Mouse (Mus musculus) kidney, postnatal 0 days (tissue): ENCODE results near the gene Egfr. TPM values are rescaled to one million over a fixed set of nuclear protein-coding genes. Genes with fewer than 3 reads are reported as not detected.

Experiments
- ATAC-seq: fragments of 200-750 bp; cut with Nextera tagmentation; replicated peaks from 2 replicates; pipeline ENCODE4 v1.8.0; 2017; ENCODE audit warnings: low read depth, moderate number of reproducible peaks, moderate TSS enrichment, moderate library complexity; ENCODE audit not compliant: low FRiP score
- DNase-seq: peaks from one replicate; pipeline ENCODE4 v3.0.0-alpha.2; 2016; ENCODE audit warnings: low spot score
- H3K27ac ChIP-seq: fragments of 300-500 bp; sonication (generic); 2 replicates; pipeline ENCODE4 v1.5.1; 2014; ENCODE audit warnings: mild to moderate bottlenecking
- H3K27me3 ChIP-seq: fragments of 300-500 bp; sonication (generic); 2 replicates; pipeline ENCODE4 v1.6.1; 2014; ENCODE audit warnings: low read length, mixed read lengths; ENCODE audit not compliant: insufficient read depth
- H3K36me3 ChIP-seq: fragments of 300-500 bp; sonication (generic); 2 replicates; pipeline ENCODE4 v1.6.1; 2014; ENCODE audit warnings: low read length, mixed read lengths; ENCODE audit not compliant: insufficient read depth
- H3K4me1 ChIP-seq: fragments of 300-500 bp; sonication (generic); replicated peaks from 2 replicates; pipeline ENCODE4 v1.6.1; 2014; ENCODE audit warnings: antibody characterized with exemption, low read length, mixed read lengths; ENCODE audit not compliant: insufficient read depth
- H3K4me2 ChIP-seq: fragments of 300-500 bp; sonication (generic); 2 replicates; pipeline ENCODE4 v1.6.1; 2014; ENCODE audit warnings: mild to moderate bottlenecking, low read length, moderate library complexity, mixed read lengths
- H3K4me3 ChIP-seq: fragments of 300-500 bp; sonication (generic); replicated peaks from 2 replicates; pipeline ENCODE4 v1.5.1; 2014; ENCODE audit warnings: low read depth, low read length
- H3K9ac ChIP-seq: fragments of 300-500 bp; sonication (generic); 2 replicates; pipeline ENCODE4 v1.6.1; 2014; ENCODE audit warnings: low read depth, low read length
- H3K9me3 ChIP-seq: fragments of 300-500 bp; sonication (generic); replicated peaks from 2 replicates; pipeline ENCODE4 v1.6.1; 2016; ENCODE audit warnings: low read length, inconsistent platforms, mixed read lengths
- CTCF ChIP-seq: IDR thresholded peaks from 2 replicates; pipeline ENCODE4 v1.5.1; 2016; ENCODE audit warnings: antibody characterized with exemption, low read depth, mild to moderate bottlenecking, moderate library complexity
- WGBS: fragments of 180-500 bp; shearing (Covaris S2); extraction: QIAGEN DNeasy Blood & Tissue Kit; methylation state at CpG from one replicate; pipeline ENCODE4 v1.1.7; 2014; 5-methylcytosine and 5-hydroxymethylcytosine counted together
- polyA plus RNA-seq: library from polyadenylated mRNA; unstranded; fragments of >200 nt; fragmentation: Nextera tagmentation; extraction: Ambion mirVana; gene quantifications from 2 replicates; pipeline ENCODE4 v1.2.1, GENCODE M21; 2015

Gene Egfr
- polyA plus RNA-seq, 1 experiment from 2014 or later: 4.6 TPM

DNA sequence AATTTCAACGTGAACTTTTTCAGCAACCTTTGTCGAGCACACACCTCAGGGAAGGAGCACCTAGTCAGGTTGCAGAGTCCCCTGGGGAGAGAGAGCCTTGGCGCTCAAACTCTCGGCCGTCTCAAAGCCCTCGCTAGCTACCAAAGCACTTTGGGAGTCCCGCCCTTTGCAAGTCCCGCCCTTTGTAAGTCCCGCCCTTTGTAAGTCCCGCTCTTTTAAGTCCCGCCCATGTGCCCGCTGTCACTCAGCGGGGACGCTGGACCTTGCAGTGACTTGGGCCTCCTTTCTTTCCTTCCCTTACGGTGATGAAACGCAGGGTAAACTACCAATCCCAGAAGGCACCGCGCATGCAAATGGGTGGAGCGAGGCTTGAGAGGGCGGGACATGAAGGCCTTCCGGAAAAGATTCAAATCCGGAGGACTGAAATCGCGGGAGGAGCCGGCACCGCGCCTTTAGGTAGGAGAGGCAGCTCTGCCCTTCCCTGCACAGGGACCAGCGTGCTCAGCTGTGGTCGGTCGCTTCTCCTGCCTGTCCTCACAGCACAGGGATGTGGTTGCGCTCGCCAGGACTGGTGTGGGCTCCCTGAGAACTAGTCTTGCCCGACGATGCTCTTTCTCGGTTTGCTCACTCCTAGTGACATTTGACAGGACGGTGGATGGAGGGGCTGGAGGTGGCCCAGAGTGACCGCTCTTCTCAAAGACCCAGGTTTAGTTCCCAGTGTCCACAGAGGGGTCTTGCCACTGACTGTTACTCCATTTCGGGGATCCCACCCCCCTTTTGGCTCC lies 199.2 kb downstream of the Egfr start, which contains the start of gene Fbxo48:
Gene Fbxo48 (plus strand): TSS at position 400 of the 785 bp plus-strand sequence.
- no peaks in the 10 kb centered on the region for H3K27me3 ChIP-seq
- ATAC-seq (peak; percentile 100), DNase-seq (peak; percentile 99)
- no peaks in the 10 kb centered on the region for H3K4me1 ChIP-seq
- peak within 1 kb of the TSS; percentile 60 for H3K4me3 ChIP-seq
- no peak within 1 kb of the TSS; the same call in 1 of the 2 replicates for H3K27ac ChIP-seq
- H3K9ac ChIP-seq: peak within 1 kb of the TSS; percentile 65
- H3K4me2 ChIP-seq: peak within 1 kb of the TSS; percentile 86
- under 1% methylated on average over 38 of the region's 38 CpGs for WGBS
- no peaks in the 10 kb centered on the region for H3K9me3 ChIP-seq
- H3K36me3 ChIP-seq: no peaks in the 10 kb centered on the region
- no peak for TF ChIP-seq CTCF

DNA sequence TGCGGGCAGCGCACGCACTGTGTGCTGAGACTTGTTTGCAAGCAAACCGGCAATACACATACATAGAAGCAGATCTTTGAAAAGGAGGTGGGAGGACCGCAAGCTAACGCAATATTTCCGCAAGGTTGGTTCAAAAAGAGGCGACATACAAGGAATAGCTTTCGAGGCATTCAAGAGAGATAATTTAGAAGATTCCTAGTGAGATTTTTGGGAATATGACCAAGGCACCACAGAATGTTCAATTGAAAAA lies 199.7 kb downstream of the Egfr start:
- Histone ChIP-seq H3K4me2 (peak overlapping the region; percentile 86), H3K27ac (no peak overlapping the region; the same call in 1 of the 2 replicates), H3K9me3 (no peaks in the 10 kb centered on the region), H3K36me3 (no peaks in the 10 kb centered on the region), H3K27me3 (no peaks in the 10 kb centered on the region), H3K9ac (peak overlapping the region; percentile 65), H3K4me1 (no peaks in the 10 kb centered on the region), H3K4me3 (peak overlapping the region; percentile 60)
- WGBS: 4% methylated on average over 9 of the region's 9 CpGs
- DNase-seq: no peak
- ATAC-seq: no peak
- TF ChIP-seq CTCF: no peak

DNA sequence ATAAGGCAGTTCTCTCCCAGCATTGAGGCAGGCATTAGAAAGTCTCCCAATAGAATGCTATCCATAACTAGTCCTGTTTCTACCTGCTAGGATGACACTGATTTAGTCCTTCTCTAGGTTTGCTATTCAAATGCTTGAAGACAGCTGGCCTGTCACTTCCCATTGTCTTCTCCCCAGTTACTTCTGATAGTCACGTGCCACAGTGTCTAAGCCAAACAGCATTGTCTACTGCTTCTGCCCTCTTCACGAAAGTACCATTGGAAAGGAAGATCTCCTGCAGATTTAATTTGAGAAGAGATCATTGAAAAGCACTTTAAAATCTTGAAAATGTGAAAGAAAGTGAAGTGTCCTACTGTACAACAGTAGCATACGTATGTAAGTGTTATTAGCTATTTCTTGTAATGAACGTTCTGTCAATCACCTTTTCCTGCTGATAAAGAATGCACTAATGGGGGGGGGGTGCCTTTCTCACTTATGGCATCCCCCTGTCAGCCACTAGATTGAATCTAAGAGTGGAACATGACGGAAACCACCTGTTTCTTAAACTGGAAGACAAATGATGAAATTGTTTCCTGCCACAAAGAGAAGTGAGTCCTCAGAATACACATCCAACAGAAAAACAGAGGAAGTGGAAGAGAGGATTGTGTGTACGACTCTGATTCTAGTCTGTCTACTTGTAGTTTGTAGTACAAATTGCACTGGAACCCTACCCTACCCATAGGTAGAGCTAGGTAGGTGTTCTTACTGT lies 204.3 kb downstream of the Egfr start:
- WGBS: 87% methylated on average over 6 of the region's 6 CpGs
- no peaks in the 10 kb centered on the region for H3K9me3 ChIP-seq
- no peak for DNase-seq

DNA sequence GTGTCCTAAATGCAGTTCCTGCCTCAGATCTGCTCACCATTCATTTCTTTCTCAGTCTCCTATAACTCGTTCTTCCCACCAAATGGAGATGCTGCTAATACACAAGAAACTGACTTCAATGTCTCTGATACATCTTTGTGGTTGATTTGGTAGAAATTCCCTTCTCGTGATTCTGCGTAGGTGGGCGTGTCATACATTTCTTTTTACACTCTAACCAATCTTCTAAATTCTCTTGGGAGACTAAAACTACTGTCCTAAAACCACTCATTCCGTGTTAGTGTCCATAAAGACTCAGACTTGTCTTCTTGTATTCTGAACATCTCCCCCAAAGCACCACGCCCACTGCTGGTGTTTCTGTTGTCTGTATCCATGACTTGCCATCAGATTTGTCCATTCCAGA lies 205.0 kb downstream of the Egfr start:
- no peaks in the 10 kb centered on the region for H3K4me1 ChIP-seq
- no peak overlapping the region for H3K9ac ChIP-seq
- TF ChIP-seq CTCF: no peak
- no peak for DNase-seq
- no peak overlapping the region for H3K4me3 ChIP-seq
- no peaks in the 10 kb centered on the region for H3K36me3 ChIP-seq
- H3K9me3 ChIP-seq: no peaks in the 10 kb centered on the region
- no peak overlapping the region for H3K27ac ChIP-seq
- H3K4me2 ChIP-seq: no peak overlapping the region
- WGBS: 89% methylated on average over 6 of the region's 6 CpGs
- no peaks in the 10 kb centered on the region for H3K27me3 ChIP-seq
- no peak for ATAC-seq

More for the DNA sequence above, 204.3 kb downstream of the Egfr start:
- H3K27ac ChIP-seq: no peak overlapping the region
- no peaks in the 10 kb centered on the region for H3K4me1 ChIP-seq
- no peak overlapping the region for H3K4me2 ChIP-seq
- no peaks in the 10 kb centered on the region for H3K36me3 ChIP-seq
- no peak overlapping the region for H3K9ac ChIP-seq
- no peak overlapping the region for H3K4me3 ChIP-seq
- H3K27me3 ChIP-seq: no peaks in the 10 kb centered on the region
- TF ChIP-seq CTCF: no peak
- ATAC-seq: no peak

DNA sequence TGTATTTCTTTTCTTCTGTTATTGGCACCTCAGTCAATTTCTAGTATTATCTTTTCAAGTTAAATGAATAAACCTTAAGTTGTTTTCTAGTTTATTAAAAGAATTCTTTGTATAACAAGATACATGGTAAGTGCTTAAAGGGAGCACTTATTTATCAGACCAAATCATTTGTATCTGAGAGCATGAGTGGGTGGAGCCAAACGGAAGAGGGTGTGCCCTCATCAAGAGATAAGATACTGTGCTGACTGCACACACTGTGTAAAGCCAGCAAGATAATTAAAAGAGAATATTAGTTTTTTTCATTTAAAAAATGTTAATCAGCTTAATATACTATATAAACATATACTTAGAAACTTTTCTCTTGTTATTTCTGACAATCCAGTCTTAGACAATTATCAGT lies 206.5 kb downstream of the Egfr start:
- ATAC-seq (no peak), DNase-seq (no peak)
- Histone ChIP-seq H3K36me3 (no peaks in the 10 kb centered on the region), H3K27me3 (no peaks in the 10 kb centered on the region), H3K27ac (no peak overlapping the region), H3K4me2 (no peak overlapping the region), H3K9me3 (no peaks in the 10 kb centered on the region), H3K4me1 (no peaks in the 10 kb centered on the region), H3K4me3 (no peak overlapping the region), H3K9ac (no peak overlapping the region)
- no peak for TF ChIP-seq CTCF
- 93% methylated on average over 1 of the region's 1 CpGs for WGBS

Other genes starting within 250 kb of the Egfr start
- gene Sec61g, start 243.7 kb upstream of the Egfr start, polyA plus RNA-seq: 36.0 and 37.6 TPM in 2 replicates
- gene Fbxo48, start 199.2 kb downstream of the Egfr start, polyA plus RNA-seq: 0.42 and 0.71 TPM in 2 replicates